Mouse (Mus musculus) small intestine, adult 2 months (tissue): ENCODE results near the gene Hes2. TPM values are rescaled to one million over a fixed set of nuclear protein-coding genes. Genes with fewer than 3 reads are reported as not detected.

Source experiments
- H3K27ac ChIP-seq: fragments of 200-500 bp; 2 replicates; pipeline ENCODE4 v1.5.1; 2012; ENCODE audit warnings: low read depth, low read length, control low read depth, inconsistent platforms; ENCODE audit not compliant: insufficient read depth
- H3K27me3 ChIP-seq: fragments of 200-500 bp; 2 replicates; pipeline ENCODE4 v1.6.1; 2012; ENCODE audit warnings: mild to moderate bottlenecking, moderate library complexity, low read length, inconsistent platforms; ENCODE audit not compliant: control insufficient read depth, insufficient read depth
- H3K36me3 ChIP-seq: fragments of 200-500 bp; 2 replicates; pipeline ENCODE4 v1.6.1; 2012; ENCODE audit warnings: mild to moderate bottlenecking, low read length, control low read depth, inconsistent platforms; ENCODE audit not compliant: control insufficient read depth, insufficient read depth
- H3K4me1 ChIP-seq: fragments of 200-500 bp; 2 replicates; pipeline ENCODE4 v1.6.1; 2012; ENCODE audit warnings: low read length, inconsistent platforms, mixed read lengths; ENCODE audit not compliant: control insufficient read depth, insufficient read depth, insufficient read length
- H3K4me3 ChIP-seq: fragments of 200-500 bp; 2 replicates; pipeline ENCODE4 v1.5.1; 2012; ENCODE audit warnings: low read depth, mild to moderate bottlenecking, control low read depth, inconsistent platforms, low read length, moderate library complexity
- CTCF ChIP-seq: fragments of 200-500 bp; IDR thresholded peaks from 2 replicates; pipeline ENCODE4 v1.5.1; 2012; ENCODE audit warnings: low read depth, mild to moderate bottlenecking, control low read depth, inconsistent platforms, low read length, moderate library complexity, mixed read lengths; ENCODE audit not compliant: insufficient replicate concordance, insufficient read length; ENCODE audit errors: extremely low read depth
- POLR2A ChIP-seq: fragments of 200-500 bp; IDR thresholded peaks from 2 replicates; pipeline ENCODE4 v1.6.1; 2012; ENCODE audit warnings: low read depth, mild to moderate bottlenecking, control low read depth, inconsistent platforms, low read length, moderate library complexity
- WGBS: fragments of 180-500 bp; shearing (Covaris S2); methylation state at CpG from one replicate; pipeline ENCODE4 v1.1.7; 2018; 5-methylcytosine and 5-hydroxymethylcytosine counted together
- polyA plus RNA-seq: library from polyadenylated mRNA; depleted of rRNA; stranded (reverse); fragments of >200 nt; gene quantifications from 2 replicates; pipeline ENCODE4 v1.2.3, GENCODE M21; 2012

Gene Hes2
- polyA plus RNA-seq, 1 experiment = 51.7 TPM

DNA sequence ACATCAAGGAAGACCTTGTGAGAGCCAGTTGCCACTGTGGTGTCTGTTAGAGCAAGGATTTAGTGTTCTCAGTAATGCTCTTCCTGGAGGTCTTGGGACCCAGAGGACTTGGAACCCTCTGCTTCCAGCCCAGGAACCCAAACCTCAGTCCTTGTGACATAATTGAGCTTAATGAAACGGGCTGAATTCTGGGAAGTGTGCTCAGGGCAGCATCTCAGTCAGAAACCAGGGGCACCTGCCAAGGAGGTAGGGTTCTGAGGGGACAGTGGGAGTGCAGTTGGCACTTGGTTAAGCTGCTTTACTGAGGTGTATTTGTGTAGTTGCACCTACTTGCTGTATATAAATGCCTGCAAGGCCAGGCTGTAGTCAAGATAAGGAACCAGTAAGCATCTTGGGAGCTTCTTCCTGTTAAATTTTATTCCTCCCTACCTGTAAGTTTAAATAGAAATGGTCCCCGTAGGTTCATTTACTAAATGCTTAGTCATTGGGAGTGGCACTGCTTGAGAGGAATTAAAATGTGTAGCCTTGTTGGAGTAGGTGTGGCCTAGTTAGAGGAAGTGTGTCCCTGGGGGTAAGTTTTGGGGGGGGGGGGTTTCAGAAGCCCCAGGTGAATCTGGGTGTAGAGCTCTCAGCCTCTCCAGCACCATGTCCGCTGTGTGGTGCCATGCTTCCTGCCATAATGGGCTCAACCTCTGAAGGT is 36.0 kb downstream of the Hes2 start:
- no peaks in the 10 kb centered on the region for H3K36me3 ChIP-seq
- no peaks in the 10 kb centered on the region for H3K27me3 ChIP-seq
- H3K4me1 ChIP-seq = peaks cover 28% of the 10 kb centered on the region
- WGBS = 67% methylated on average over 3 of the region's 3 CpGs
- no peak overlapping the region for H3K27ac ChIP-seq
- no peak for TF ChIP-seq CTCF
- TF ChIP-seq POLR2A = no peak
- H3K4me3 ChIP-seq = no peak overlapping the region

DNA sequence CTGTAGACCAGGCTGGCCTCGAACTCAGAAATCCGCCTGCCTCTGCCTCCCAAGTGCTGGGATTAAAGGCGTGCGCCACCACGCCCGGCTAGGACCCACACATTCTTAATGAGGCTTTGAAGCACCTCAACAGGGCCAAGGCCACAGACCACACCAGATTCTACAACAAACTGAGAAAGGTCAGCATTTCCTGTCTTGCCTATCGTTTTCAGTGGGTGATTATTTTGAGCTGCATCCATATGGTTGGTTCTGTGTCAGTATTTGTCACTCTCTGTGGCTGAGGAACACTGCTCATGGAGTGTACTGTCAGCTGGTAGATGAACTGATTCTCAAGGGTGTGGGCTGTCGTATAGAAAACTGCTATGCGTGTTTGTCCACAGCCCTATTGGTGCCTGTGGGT is 37.6 kb downstream of the Hes2 start:
- peaks cover 42% of the 10 kb centered on the region for H3K4me1 ChIP-seq
- H3K36me3 ChIP-seq = no peaks in the 10 kb centered on the region
- no peak overlapping the region; the same call in 1 of the 2 replicates for H3K27ac ChIP-seq
- no peaks in the 10 kb centered on the region for H3K27me3 ChIP-seq
- no peak for TF ChIP-seq CTCF
- TF ChIP-seq POLR2A = no peak
- no peak overlapping the region for H3K4me3 ChIP-seq
- 79% methylated on average over 9 of the region's 9 CpGs for WGBS

DNA sequence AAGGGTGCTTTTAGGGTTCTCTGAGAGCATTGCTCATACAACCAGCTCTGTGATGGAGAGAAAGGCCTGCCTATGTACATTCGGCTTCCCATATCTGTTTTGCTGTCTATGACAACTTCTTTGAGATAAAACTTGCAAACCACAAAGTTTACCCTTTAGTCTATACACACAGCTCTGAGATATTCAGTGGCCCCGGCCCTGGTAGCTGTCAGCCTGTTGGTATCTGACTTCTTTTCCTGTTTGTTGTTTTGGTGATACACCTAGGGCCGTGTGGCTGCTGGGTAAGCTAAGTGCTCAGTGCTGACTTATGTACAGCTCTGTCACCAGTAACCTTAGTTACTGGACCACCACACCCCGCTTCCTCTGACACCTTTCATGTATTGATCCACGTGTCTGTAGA is 38.9 kb downstream of the Hes2 start:
- no peak for TF ChIP-seq CTCF
- no peak for TF ChIP-seq POLR2A
- Histone ChIP-seq H3K4me1 (peaks cover 49% of the 10 kb centered on the region), H3K27me3 (no peaks in the 10 kb centered on the region), H3K36me3 (no peaks in the 10 kb centered on the region), H3K27ac (no peak overlapping the region), H3K4me3 (no peak overlapping the region)
- 43% methylated on average over 5 of the region's 5 CpGs for WGBS

DNA sequence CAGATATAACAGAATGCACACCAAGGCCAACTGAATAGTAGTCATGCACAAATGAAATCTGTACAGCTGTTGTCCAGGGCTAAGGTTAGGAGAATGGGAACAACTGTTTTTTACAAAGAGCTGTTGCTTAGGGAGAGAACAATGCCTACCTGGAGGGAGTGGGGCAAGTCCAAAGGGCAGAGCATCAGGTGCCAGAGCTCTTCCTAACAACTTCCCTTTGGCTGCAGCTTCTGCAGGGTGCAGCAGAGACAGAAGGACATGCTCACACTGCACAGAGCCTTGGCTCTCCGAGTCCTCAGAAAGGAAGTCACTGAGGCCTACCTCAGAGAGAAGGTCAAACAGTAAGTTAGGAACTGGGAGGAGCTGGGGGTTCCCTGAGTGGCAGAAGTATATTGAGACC is 41.0 kb downstream of the Hes2 start:
- H3K36me3 ChIP-seq = no peaks in the 10 kb centered on the region
- TF ChIP-seq POLR2A (no peak), CTCF (no peak)
- peak overlapping the region; percentile 85 for H3K27ac ChIP-seq
- H3K27me3 ChIP-seq = no peaks in the 10 kb centered on the region
- peaks cover 42% of the 10 kb centered on the region for H3K4me1 ChIP-seq
- 14% methylated on average over 1 of the region's 1 CpGs for WGBS
- H3K4me3 ChIP-seq = no peak overlapping the region

DNA sequence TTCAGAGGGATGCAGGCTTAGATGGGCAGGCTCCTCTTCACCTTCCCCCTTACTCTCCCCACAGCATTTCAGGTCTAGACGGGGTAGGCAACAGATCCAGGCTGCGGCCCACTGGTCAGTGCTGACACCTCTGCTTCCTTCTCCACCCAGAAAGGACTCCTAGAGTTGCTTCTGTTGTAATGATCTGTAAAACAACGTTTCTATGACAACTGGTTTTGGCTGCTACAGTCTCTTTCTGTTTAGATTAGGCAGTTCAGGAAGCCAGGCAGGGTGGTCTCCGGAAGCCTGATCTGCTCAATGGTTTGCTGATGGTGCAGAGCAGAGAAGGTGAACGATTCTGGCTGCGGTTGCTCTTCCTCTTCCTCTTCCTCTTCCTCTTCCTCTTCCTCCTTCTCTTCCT is 42.8 kb downstream of the Hes2 start:
- Histone ChIP-seq H3K4me1 (peaks cover 36% of the 10 kb centered on the region), H3K27me3 (no peaks in the 10 kb centered on the region), H3K36me3 (no peaks in the 10 kb centered on the region), H3K27ac (0 out of 2 replicates have a peak overlapping the region, but pooled peaks have one; percentile 6), H3K4me3 (no peak overlapping the region)
- TF ChIP-seq POLR2A = no peak
- TF ChIP-seq CTCF = no peak
- 59% methylated on average over 6 of the region's 6 CpGs for WGBS

DNA sequence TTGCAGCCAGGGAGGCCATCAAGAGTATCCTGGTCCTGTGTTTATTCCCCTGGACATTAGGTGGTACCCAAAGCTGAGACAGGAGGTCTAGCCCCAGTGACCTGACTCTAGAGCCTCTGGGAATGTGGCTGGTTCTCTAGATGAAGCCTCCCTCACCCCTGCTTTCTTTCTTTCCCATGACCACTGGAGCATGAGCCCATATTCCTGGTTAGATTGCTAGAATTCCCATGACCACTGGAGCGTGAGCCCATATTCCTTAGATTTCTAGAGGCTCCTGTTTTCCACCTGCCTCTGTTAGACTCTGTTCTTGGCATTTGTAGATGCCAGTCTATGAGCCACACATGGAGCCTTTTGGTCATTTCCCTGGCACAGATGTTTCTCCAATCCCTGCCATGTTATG is 43.8 kb downstream of the Hes2 start:
- Histone ChIP-seq H3K4me3 (no peak overlapping the region), H3K36me3 (no peaks in the 10 kb centered on the region), H3K27me3 (no peaks in the 10 kb centered on the region), H3K4me1 (peaks cover 31% of the 10 kb centered on the region), H3K27ac (no peak overlapping the region)
- 97% methylated on average over 1 of the region's 1 CpGs for WGBS
- TF ChIP-seq POLR2A (no peak), CTCF (no peak)

DNA sequence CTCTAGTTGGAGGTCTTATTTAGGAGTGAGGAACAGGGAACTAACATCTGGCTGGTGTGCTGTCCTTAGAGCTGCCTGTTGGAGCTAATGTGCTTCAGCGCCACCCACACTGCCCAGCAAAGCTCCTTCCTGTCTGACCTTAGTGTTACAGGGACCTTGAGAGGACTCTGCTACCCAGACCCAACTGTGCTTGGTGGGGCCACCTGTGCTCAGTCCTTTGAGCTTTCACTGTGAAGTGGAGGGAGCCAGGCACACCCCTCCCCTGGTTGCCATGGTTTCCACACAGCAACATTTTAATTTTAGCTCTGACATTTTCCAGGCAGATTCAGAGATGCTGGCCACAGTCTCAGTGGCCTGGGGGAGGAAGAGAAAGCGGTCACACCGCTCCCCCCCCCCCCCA is 44.2 kb downstream of the Hes2 start:
- Histone ChIP-seq H3K4me3 (no peak overlapping the region), H3K27me3 (no peaks in the 10 kb centered on the region), H3K27ac (no peak overlapping the region), H3K4me1 (peaks cover 28% of the 10 kb centered on the region), H3K36me3 (no peaks in the 10 kb centered on the region)
- TF ChIP-seq POLR2A (no peak), CTCF (no peak)
- WGBS = 71% methylated on average over 3 of the region's 3 CpGs
